Mouse (Mus musculus): ENCODE results near the gene Sh3bp5. TPM values are rescaled to one million over a fixed set of nuclear protein-coding genes. Genes with fewer than 3 reads are reported as not detected.

Gene Sh3bp5
- total RNA-seq, 2 experiments from 2014 or later: 53.6 to 65.7 TPM

GRCm38 (mm10) chr14:31393936-31394630 is 41.8 kb downstream of the Sh3bp5 start:
- DNase-seq (ENCODE audit: low spot score): no peak

GRCm38 (mm10) chr14:31393546-31393890 is 42.4 kb downstream of the Sh3bp5 start:
- no peak for DNase-seq (ENCODE audit: low spot score)

- no peak for DNase-seq (ENCODE audit: low spot score)
These were observed 42.9 kb downstream of the Sh3bp5 start for GRCm38 (mm10) chr14:31392873-31393545.

- no peak for DNase-seq (ENCODE audit: low spot score)
These were observed 43.6 kb downstream of the Sh3bp5 start for GRCm38 (mm10) chr14:31392300-31392699.

GRCm38 (mm10) chr14:31389421-31390147 is 46.3 kb downstream of the Sh3bp5 start:
- DNase-seq (ENCODE audit: low spot score): no peak

DNA sequence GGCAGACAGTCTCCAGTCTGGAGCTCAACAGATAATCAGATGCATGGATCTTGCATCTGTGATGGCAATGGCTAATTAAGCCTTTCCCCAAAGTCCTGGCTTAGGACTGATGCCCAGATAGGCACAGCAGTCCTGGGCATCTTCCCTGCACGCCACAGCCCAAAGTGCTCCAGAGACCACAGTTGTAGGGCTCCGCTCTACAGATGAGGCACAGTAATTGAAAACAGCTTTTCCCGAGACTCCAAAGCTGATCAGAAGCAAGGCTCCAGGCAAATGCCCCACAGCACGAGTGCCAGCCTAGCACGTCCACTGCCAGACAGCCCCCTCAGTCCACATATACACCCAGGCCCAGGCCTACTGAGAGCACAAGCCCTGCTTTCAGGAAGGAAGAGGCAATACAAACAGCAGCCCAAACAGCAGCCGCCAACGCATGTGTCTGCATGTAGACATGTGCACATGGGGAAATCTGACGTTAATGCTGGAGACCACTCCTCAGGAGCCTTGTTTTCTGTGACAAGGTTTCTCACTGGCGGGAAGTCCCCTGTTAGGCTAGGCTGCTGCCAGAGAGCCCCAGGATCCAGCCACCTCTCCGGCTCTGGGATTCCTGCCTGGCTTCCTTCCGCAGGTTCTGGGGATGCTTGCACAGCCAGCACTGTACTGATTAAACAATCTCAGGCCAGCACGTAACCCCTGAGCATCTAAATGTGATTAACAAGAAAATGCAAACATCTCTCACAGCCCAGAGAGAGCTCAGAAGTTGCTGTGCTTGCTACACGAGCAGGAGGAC is 47.6 kb downstream of the Sh3bp5 start:
- DNase-seq (ENCODE audit: low spot score): no peak

DNA sequence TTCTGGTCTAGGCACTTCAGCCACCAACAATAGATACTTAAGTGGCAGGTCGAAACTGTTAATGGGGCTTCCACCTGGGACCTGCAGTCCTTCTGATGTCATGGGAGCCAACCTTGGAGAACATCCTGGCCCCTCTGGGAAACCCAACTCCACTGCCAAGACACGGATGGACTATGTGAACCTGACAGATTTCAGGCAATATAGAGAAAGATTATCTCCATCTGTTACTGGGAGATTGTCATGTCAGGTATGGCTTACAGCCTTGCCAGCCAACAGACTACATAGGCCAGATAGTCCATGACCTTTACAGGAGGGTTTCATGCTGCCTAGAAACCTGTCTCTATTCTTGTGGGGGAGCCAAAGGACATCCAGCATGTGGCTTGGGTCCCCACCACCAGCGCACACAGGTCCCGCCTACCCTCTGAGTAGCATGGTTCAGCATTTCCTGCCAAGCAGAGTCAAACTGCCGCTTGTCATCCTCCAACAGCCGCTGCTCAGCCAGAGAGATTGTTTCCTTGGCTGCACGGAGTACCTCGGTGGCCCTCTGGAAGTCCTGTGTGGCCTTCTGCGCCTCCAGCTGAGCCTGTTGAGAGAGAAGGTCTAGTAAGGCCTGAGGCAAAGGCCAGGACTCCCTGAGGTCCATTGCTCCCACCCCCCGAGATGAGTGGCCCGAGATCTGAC is 48.4 kb downstream of the Sh3bp5 start:
- DNase-seq (ENCODE audit: low spot score): no peak

DNA sequence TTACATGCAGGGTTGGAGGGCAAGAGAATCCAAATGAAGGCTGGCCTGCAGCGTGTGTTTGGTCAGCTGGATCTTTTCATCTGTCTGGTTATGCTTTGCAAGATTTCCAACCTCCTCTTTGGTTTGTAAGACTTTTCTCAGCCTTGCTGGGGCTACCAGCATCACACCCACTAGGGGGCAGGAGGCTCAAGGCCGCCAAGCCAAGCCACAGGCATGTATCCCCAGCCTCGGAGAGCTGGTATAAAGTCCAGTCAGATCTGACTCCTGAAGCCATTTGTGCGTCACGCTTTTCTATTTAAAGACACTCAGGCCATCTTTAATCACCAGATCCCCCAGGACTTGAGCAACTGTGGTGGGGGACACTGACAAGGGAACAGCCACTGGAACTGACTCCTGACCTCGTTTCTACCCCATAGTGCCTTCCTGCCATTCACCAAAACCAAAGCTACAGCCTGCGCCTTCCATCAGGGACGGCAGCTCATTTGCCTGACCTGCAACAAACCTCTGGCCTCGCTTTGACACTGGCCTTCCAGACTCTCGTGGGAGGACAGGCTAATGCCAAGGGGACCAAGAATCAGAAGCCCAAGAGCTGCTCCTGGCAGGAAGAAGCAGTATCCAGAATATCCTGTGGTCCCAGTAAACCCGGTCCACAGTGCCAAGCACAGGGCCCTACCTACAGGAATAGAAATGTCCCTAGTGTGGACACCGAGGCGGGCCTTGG is 49.7 kb downstream of the Sh3bp5 start:
- DNase-seq (ENCODE audit: low spot score): peak; percentile 91

- DNase-seq (ENCODE audit: low spot score): no peak
These were observed 50.5 kb downstream of the Sh3bp5 start for GRCm38 (mm10) chr14:31385406-31385805.

DNA sequence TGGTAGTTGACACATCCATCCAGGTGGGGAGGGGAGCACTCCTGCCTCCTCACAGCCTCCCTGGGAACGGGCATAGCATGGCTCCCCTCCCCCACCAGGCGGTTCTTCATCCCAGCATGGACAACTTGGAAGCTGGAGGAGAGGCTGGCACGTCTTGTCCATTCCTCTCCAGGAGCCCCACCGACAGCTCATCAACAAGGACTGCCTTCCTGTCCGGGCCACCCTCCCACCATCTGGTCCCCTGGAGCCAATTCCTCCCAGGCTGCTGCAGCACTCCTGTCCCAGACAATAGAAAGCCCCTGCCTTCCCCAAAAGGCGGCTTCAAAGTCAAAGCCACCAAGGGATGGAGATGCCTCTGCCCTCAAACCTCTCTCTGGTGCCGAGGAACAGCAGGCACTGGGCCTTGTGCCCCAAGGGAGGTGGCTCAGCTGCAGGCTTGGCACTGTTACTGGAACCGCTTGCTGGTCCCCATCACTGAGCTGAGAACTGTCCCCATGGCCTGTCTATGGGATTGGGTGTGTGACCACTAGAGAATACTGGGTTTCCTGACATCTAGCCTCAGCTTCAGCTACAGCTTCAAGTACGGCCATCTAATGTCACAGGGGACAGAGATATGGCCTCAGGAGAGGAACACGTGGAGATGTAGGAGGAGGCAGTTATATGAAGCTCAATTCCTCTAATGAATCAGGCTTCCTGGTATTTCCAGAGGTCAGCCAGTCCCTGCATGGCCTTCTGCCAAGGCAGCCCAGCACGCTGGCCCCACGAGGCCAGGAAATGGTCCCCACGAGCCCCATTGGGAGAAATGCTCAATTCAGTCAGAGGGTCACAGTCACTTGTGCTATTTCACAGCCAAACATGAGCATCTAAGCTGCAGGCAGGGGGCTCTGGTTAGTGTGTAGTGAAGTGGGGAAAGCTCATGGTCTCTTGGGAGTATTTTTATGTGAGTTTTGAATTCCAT is 51.2 kb downstream of the Sh3bp5 start:
- DNase-seq (ENCODE audit: low spot score): no peak

DNA sequence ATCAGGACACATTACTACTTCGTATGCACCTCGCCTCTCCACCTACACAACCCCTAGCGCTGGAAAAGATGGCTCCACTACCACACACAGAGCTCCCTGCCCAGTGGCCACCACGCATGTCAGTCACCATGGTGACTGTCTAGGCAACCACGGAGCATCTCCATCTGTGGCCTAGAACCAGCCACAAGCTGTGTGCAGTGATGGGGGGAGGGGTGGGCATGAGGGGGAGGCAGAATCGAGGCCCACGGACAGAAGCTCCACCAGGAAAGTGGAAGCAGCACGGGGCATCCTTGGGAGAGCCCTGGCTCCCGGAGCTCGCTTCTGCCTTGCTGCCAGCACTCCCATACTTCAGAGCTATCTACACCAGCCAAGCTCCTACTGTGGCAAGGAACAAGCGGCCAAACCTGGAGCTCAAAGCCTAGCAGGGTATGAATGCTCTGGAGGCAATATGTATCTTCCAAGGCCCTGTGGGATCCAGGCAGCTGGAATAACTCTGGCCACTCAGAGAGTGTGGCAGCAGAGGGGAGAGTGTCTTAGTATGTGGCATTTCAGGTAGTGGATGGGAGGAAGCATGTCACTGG is 52.3 kb downstream of the Sh3bp5 start:
- DNase-seq (ENCODE audit: low spot score): no peak

DNA sequence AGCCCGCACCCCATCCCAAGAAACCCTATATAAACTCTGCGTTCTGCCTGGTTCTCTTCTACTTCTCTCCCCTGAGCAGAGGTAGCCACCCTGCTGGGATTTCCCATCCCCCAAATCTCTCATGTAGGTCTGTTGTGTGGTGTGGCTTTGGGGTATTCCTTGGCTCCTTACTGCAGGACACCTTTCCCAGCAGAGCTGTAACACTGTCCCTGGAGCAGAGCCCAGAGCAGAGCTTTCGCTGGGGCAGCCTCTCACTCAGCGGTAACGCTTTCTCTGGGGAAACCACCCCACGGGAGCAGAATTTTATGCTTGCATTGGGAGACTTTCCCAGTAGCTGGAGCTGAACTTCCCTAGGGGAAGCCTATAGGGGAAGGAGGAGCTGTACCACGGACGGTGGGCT is 53.6 kb downstream of the Sh3bp5 start:
- DNase-seq (ENCODE audit: low spot score): no peak

DNA sequence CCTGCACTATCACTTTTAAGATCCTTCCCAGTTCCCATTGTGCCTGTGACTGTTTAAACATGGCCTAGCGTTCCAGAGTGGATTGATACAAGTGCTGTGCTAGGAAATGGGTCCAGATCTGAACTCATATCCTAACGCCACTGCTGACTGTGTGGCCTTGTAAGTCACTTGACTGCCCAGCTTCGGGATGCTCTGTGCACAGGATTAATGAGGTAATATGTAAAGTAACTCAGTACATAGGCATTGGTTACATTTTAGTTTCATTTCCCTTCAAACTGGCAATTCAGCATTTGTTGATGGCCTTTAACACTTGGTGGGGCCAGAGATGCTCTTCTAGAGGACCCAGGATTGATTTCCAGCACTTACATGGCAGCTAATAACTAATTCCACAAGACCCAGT is 59.5 kb downstream of the Sh3bp5 start:
- DNase-seq (ENCODE audit: low spot score): no peak

- DNase-seq (ENCODE audit: low spot score): no peak
These were observed 61.5 kb downstream of the Sh3bp5 start for GRCm38 (mm10) chr14:31374390-31374789.

DNA sequence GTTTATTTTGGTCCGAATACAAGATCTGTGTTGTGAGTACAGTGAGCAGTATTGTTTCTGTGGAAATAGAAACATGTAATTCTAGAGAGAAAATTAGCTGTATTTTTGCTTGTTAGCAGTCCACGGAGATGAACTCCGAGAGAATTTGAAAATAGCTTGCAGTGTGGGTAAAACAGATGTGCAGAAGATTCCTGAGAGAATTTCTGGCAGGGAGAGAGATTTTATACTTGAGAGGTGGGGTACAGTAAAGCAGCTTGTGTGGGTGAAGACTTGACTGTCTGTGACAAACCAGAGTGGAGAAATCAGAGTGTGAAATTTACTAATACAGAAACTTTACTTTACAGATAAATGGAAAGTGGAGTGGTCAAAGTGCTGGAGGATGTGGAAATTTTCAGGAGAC is 66.5 kb downstream of the Sh3bp5 start:
- no peak for DNase-seq (ENCODE audit: low spot score)

GRCm38 (mm10) chr14:31367951-31368350 is 67.9 kb downstream of the Sh3bp5 start:
- DNase-seq (ENCODE audit: low spot score): no peak

GRCm38 (mm10) chr14:31365350-31365749 is 70.5 kb downstream of the Sh3bp5 start:
- DNase-seq (ENCODE audit: low spot score): peak; percentile 73

- no peak for DNase-seq (ENCODE audit: low spot score)
These were observed 71.3 kb downstream of the Sh3bp5 start for GRCm38 (mm10) chr14:31364589-31364988.

GRCm38 (mm10) chr14:31362236-31362635 is 73.6 kb downstream of the Sh3bp5 start:
- no peak for DNase-seq (ENCODE audit: low spot score)
